Mouse (Mus musculus): Measurements from ENCODE around the gene Sfxn5. TPM values are rescaled to one million over a fixed set of nuclear protein-coding genes. Genes with fewer than 3 reads are reported as not detected.

Sfxn5 gene
- polyA plus RNA-seq, 2 experiments = 0.77 to 1.2 TPM

DNA sequence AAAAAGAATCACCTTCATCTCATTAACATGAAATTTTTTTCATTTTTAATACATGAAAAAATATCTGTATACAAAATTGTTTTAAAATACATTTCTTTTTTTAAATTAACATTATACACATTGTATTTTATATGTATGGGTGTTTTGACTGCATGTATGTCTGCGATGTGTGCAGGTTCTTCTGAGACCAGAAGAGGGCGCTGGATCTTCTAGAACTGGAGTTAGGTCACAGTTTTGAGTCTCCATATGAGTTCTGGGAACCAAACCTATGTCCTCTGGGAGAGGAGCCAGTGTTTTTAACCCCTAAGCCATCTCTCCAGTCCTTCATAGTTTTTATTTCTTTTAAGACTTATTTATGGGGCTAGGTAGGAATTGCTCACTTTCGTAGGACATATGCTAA, 20.5 kb upstream of the Sfxn5 start:
- ATAC-seq (ENCODE audit: insufficient read depth) = no peak
- Histone ChIP-seq H3K36me3 (replicated peaks; ENCODE audit: control insufficient read depth, insufficient read depth, low read depth) (no peaks in the 10 kb centered on the region), H3K27ac (no peak overlapping the region), H3K4me1 (replicated peaks; ENCODE audit: control insufficient read depth in 2 of 2, insufficient read depth in 2 of 2, low read length in 1 of 2) (no peaks in the 10 kb centered on the region), H3K4me2 (ENCODE audit: low read depth) (no peak overlapping the region), H3K4me3 (ENCODE audit: insufficient read depth in 1 of 2, low read depth in 2 of 2, low read length in 2 of 2) (no peak overlapping the region), H3K9ac (replicated peaks) (no peak overlapping the region), H3K27me3 (ENCODE audit: control insufficient read depth, insufficient read depth, low read length) (no peaks in the 10 kb centered on the region), H3K9me3 (ENCODE audit: control insufficient read depth, low read length) (no peaks in the 10 kb centered on the region)
- TF ChIP-seq EP300 (IDR thresholded peaks at IDR 0.05; ENCODE audit: low read depth) (no peak), CTCF (IDR thresholded peaks at IDR 0.05; ENCODE audit: low read depth) (peak; percentile 33; the same call in 1 of the 2 replicates)
- WGBS (ENCODE audit: insufficient replicate concordance) = 61% methylated on average over 3 of the region's 3 CpGs
- DNase-seq (ENCODE audit: low read depth in 3 of 3, low spot score in 3 of 3) = no peak

DNA sequence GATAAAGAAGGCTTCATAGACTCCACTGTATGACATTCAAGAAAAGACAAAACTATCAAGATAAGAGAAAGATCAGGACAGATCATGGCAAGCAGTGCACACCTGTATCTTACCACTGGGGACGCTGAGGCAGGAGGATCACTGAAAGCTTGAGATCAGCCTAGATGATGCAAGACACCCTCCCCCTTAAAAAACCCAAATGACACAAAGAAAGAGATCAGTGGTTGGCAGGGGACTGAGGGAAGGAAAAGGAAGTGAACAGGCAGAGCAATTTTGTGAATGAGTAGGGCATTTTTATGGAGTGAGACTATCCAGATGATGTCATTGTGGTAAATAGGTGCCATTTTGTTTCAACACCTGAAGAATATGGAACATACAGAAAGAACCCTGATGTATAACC, 16.9 kb upstream of the Sfxn5 start:
- WGBS (ENCODE audit: insufficient replicate concordance) = 41% methylated on average over 1 of the region's 1 CpGs
- TF ChIP-seq CTCF (IDR thresholded peaks at IDR 0.05; ENCODE audit: low read depth) = no peak
- no peak for TF ChIP-seq EP300 (IDR thresholded peaks at IDR 0.05; ENCODE audit: low read depth)
- no peak for ATAC-seq (ENCODE audit: insufficient read depth)

DNA sequence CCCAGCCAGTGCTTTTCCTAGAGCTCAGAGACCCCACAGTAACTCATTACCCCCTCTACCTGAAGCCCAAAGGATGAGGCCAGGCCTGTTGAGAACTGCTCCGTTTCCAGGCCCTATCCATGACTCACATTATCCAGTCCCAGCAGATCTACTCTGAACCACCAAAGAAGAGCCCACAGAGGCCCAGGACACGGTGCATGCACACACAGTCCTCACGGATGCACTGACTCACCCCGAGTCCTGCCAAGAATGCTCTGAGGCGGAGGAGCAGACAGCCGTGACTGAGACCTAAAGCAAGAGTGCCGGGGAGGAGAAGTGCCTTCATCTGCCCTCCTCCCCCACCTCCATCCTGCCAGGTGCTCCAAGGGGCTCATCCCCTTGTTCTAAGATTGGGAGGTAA, 16.0 kb upstream of the Sfxn5 start:
- Histone ChIP-seq H3K4me2 (ENCODE audit: low read depth) (no peak overlapping the region), H3K4me3 (ENCODE audit: insufficient read depth in 1 of 2, low read depth in 2 of 2, low read length in 2 of 2) (no peak overlapping the region), H3K9me3 (ENCODE audit: control insufficient read depth, low read length) (no peaks in the 10 kb centered on the region), H3K36me3 (replicated peaks; ENCODE audit: control insufficient read depth, insufficient read depth, low read depth) (no peaks in the 10 kb centered on the region), H3K27me3 (ENCODE audit: control insufficient read depth, insufficient read depth, low read length) (no peaks in the 10 kb centered on the region), H3K27ac (no peak overlapping the region), H3K4me1 (replicated peaks; ENCODE audit: control insufficient read depth in 2 of 2, insufficient read depth in 2 of 2, low read length in 1 of 2) (no peaks in the 10 kb centered on the region), H3K9ac (replicated peaks) (no peak overlapping the region)
- ATAC-seq (ENCODE audit: insufficient read depth) (no peak), DNase-seq (ENCODE audit: low read depth in 3 of 3, low spot score in 3 of 3) (no peak)
- TF ChIP-seq EP300 (IDR thresholded peaks at IDR 0.05; ENCODE audit: low read depth) = no peak
- TF ChIP-seq CTCF (IDR thresholded peaks at IDR 0.05; ENCODE audit: low read depth) = no peak
- WGBS (ENCODE audit: insufficient replicate concordance) = 66% methylated on average over 7 of the region's 7 CpGs

More for the DNA sequence above, 16.9 kb upstream of the Sfxn5 start:
- no peaks in the 10 kb centered on the region for H3K4me1 ChIP-seq (replicated peaks; ENCODE audit: control insufficient read depth in 2 of 2, insufficient read depth in 2 of 2, low read length in 1 of 2)
- H3K27ac ChIP-seq = no peak overlapping the region
- H3K4me2 ChIP-seq (ENCODE audit: low read depth) = no peak overlapping the region
- no peak for DNase-seq (ENCODE audit: low read depth in 3 of 3, low spot score in 3 of 3)
- H3K4me3 ChIP-seq (ENCODE audit: insufficient read depth in 1 of 2, low read depth in 2 of 2, low read length in 2 of 2) = no peak overlapping the region
- no peak overlapping the region for H3K9ac ChIP-seq (replicated peaks)
- H3K36me3 ChIP-seq (replicated peaks; ENCODE audit: control insufficient read depth, insufficient read depth, low read depth) = no peaks in the 10 kb centered on the region
- no peaks in the 10 kb centered on the region for H3K27me3 ChIP-seq (ENCODE audit: control insufficient read depth, insufficient read depth, low read length)
- no peaks in the 10 kb centered on the region for H3K9me3 ChIP-seq (ENCODE audit: control insufficient read depth, low read length)

DNA sequence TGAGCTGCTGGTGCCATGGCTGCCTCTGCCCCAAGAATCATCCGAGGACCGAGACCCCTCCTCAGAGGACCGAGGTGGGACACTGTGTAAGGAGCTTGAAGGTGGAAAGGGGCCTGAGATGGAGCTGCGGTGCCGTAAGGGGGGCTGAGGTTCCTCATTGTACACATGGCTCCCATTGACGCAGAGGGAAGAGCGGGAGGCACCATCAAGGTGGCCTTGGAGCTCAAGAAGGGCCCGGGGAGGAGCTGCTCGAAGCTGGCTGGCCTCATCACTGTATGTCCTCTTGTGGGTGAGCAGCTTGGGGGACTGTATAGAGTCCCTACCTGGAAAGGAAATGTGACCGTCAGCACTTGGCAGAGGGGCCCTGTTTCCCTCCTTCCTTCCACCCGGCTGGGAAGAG, 14.9 kb upstream of the Sfxn5 start:
- TF ChIP-seq CTCF (IDR thresholded peaks at IDR 0.05; ENCODE audit: low read depth) = no peak
- TF ChIP-seq EP300 (IDR thresholded peaks at IDR 0.05; ENCODE audit: low read depth) = no peak
- no peaks in the 10 kb centered on the region for H3K9me3 ChIP-seq (ENCODE audit: control insufficient read depth, low read length)
- no peak overlapping the region for H3K4me2 ChIP-seq (ENCODE audit: low read depth)
- no peaks in the 10 kb centered on the region for H3K4me1 ChIP-seq (replicated peaks; ENCODE audit: control insufficient read depth in 2 of 2, insufficient read depth in 2 of 2, low read length in 1 of 2)
- DNase-seq (ENCODE audit: low read depth in 3 of 3, low spot score in 3 of 3) = no peak
- no peaks in the 10 kb centered on the region for H3K27me3 ChIP-seq (ENCODE audit: control insufficient read depth, insufficient read depth, low read length)
- no peak overlapping the region for H3K9ac ChIP-seq (replicated peaks)
- no peak for ATAC-seq (ENCODE audit: insufficient read depth)
- WGBS (ENCODE audit: insufficient replicate concordance) = 71% methylated on average over 11 of the region's 11 CpGs
- H3K4me3 ChIP-seq (ENCODE audit: insufficient read depth in 1 of 2, low read depth in 2 of 2, low read length in 2 of 2) = no peak overlapping the region
- H3K27ac ChIP-seq = no peak overlapping the region
- no peaks in the 10 kb centered on the region for H3K36me3 ChIP-seq (replicated peaks; ENCODE audit: control insufficient read depth, insufficient read depth, low read depth)

DNA sequence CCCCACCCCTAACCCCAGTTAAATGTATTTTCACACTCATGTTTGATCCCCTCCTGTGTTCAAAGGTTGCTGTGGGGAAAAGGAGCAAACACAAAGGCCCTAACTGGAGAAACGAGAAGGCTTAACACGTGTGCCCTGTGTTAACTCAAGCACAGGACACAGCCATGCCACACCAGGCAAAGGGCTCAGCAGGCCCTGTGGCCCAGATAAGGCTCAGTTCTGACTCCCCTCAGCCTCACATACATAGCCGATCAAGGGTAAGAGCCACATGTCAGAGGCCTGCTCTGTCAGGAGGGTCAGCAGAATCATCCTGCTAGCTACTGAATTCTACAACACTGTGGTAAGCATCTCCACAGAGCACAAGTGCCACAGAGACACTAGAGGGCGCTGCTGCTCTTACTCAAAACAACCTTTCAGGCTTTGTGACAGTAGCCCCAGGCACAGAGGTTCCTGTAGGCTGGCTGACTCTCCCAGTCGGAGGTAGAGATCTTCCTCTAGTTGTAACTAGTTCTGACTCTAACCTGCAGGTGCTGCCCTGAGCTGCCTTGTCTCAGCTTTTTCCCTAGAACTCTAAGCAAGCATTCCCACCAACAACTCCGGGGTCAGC, 12.9 kb upstream of the Sfxn5 start:
- H3K27ac ChIP-seq = no peak overlapping the region
- no peaks in the 10 kb centered on the region for H3K27me3 ChIP-seq (ENCODE audit: control insufficient read depth, insufficient read depth, low read length)
- TF ChIP-seq CTCF (IDR thresholded peaks at IDR 0.05; ENCODE audit: low read depth) (peak; percentile 93), EP300 (IDR thresholded peaks at IDR 0.05; ENCODE audit: low read depth) (no peak)
- H3K36me3 ChIP-seq (replicated peaks; ENCODE audit: control insufficient read depth, insufficient read depth, low read depth) = no peaks in the 10 kb centered on the region
- no peak overlapping the region for H3K4me3 ChIP-seq (ENCODE audit: insufficient read depth in 1 of 2, low read depth in 2 of 2, low read length in 2 of 2)
- DNase-seq (ENCODE audit: low read depth in 3 of 3, low spot score in 3 of 3) (peak; percentile 65 to 66 (median 65)), ATAC-seq (ENCODE audit: insufficient read depth) (peak; percentile 48)
- H3K4me1 ChIP-seq (replicated peaks; ENCODE audit: control insufficient read depth in 2 of 2, insufficient read depth in 2 of 2, low read length in 1 of 2) = no peaks in the 10 kb centered on the region
- H3K9ac ChIP-seq (replicated peaks) = no peak overlapping the region
- 34% methylated on average over 6 of the region's 6 CpGs for WGBS (ENCODE audit: insufficient replicate concordance)
- no peaks in the 10 kb centered on the region for H3K9me3 ChIP-seq (ENCODE audit: control insufficient read depth, low read length)
- H3K4me2 ChIP-seq (ENCODE audit: low read depth) = no peak overlapping the region

Data from liver, embryonic 14.5 days (tissue).